Comparison of ENCODE assay signal across 9 mouse cellular contexts in the genomic region with DNA sequence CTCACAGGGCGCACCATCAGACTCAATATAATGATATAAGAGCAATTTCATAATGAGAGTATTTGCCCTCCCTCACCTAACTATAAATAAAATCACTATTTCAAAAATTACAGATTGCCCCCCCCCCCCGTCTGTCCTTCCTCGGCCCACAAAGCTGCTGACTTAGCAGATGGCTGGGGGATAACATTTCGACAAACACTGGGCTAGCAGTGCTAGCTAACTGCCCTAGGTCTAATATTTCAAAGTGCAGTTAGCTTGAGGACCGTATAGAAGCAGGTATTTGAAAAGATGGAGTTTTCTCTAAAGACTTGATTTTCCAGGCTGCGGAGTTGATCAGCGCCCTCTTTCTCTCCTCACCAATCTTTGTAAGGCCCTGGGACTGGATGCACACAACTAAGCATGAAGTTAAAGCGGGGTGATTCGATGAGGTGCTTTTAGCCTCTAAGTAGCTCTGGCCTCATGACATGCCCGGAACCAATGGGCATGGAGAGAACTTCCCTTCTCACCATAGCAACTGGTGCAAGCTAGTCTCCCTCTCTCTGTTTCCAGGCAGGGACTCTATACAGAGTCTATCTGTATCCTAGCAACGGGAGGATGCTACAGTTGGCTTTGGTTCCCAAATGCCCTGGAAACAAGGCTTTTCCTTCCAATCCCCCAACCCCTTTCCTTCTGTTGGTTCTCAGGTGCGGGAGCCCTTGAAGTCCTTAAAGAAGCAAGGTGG.
A peak's percentile ranks its signal among the peaks of the same experiment; 100 is the strongest.
DNase-seq lines count a peak whose midpoint lies in the region; ATAC-seq lines count a peak whose summit lies in the region.
"Had no signal": no experiment of that assay in that cellular context is flagged by ENCODE, and none has a peak within 500 bp of the region (broad histone marks: within the 10 kb centered on the region; RNA-seq: fewer than 3 reads in every experiment).

No protein-coding gene starts in this region.

- H3K9ac ChIP-seq in forebrain, embryonic 15.5 days (replicated peaks), result no peak overlapping the region
- H3K9ac ChIP-seq in neural tube, embryonic 12.5 days, result no peak overlapping the region
- H3K9ac ChIP-seq: embryonic facial prominence, embryonic 15.5 days had no signal

- H3K36me3 ChIP-seq in forebrain, embryonic 15.5 days, result no peaks in the 10 kb centered on the region
- no peaks in the 10 kb centered on the region for H3K36me3 ChIP-seq in neural tube, embryonic 12.5 days
- H3K36me3 ChIP-seq: embryonic facial prominence, embryonic 15.5 days had no signal

- peaks cover 30% of the 10 kb centered on the region for H3K4me1 ChIP-seq in forebrain, embryonic 15.5 days
- peaks cover 9% of the 10 kb centered on the region; the same call in 1 of the 2 replicates for H3K4me1 ChIP-seq in neural tube, embryonic 12.5 days

- H3K27me3 ChIP-seq in forebrain, embryonic 15.5 days, result no peaks in the 10 kb centered on the region
- H3K27me3 ChIP-seq in neural tube, embryonic 12.5 days (replicated peaks), result no peaks in the 10 kb centered on the region
- H3K27me3 ChIP-seq: embryonic facial prominence, embryonic 15.5 days had no signal

- 52% methylated on average over 12 of the region's 12 CpGs for whole genome bisulfite sequencing in forebrain, embryonic 15.5 days
- WGBS in neural tube, embryonic 12.5 days, result 48% methylated on average over 12 of the region's 12 CpGs

- no peak overlapping the region for H3K4me3 ChIP-seq in forebrain, embryonic 15.5 days
- no peak overlapping the region for H3K4me3 ChIP-seq in neural tube, embryonic 12.5 days
- H3K4me3 ChIP-seq: embryonic facial prominence, embryonic 15.5 days had no signal

- 0 out of 2 replicates have a peak overlapping the region, but pooled peaks have one; percentile 40 for H3K27ac ChIP-seq in forebrain, embryonic 15.5 days (replicated peaks)
- H3K27ac ChIP-seq in neural tube, embryonic 12.5 days, result no peak overlapping the region
- H3K27ac ChIP-seq: embryonic facial prominence, embryonic 15.5 days had no signal

- ATAC-seq in forebrain, embryonic 15.5 days (replicated peaks), result peak; percentile 84
- ATAC-seq in neural tube, embryonic 12.5 days (ENCODE audit: low FRiP score, low read depth), result peak; percentile 88
- ATAC-seq in inflammation-experienced regulatory T-cells, adult 6 months, result no peak

- no peaks in the 10 kb centered on the region for H3K9me3 ChIP-seq in forebrain, embryonic 15.5 days
- H3K9me3 ChIP-seq in neural tube, embryonic 12.5 days, result no peaks in the 10 kb centered on the region
- H3K9me3 ChIP-seq: embryonic facial prominence, embryonic 15.5 days had no signal

- peak; percentile 92 for DNase-seq in brain, adult 2 months (ENCODE audit: low read depth, low spot score)
- peak; percentile 50 for DNase-seq in left cerebral cortex, adult 11 months (ENCODE audit: low spot score)
- no peak for DNase-seq in urinary bladder, postnatal 25 days (ENCODE audit: low spot score)
- DNase-seq in adrenal gland, adult 8-10 months, result no peak
- DNase-seq in cerebellum, adult 8-10 months, result no peak

- H3K4me2 ChIP-seq in forebrain, embryonic 15.5 days (replicated peaks), result no peak overlapping the region; the same call in 1 of the 2 replicates
- H3K4me2 ChIP-seq in neural tube, embryonic 12.5 days (replicated peaks), result no peak overlapping the region
- H3K4me2 ChIP-seq: embryonic facial prominence, embryonic 15.5 days had no signal

Comparison
In these comparisons a context has a peak if more than half of its experiments do, and no peak if none do; other contexts are left out.
1. DNase-seq: peak in brain, adult 2 months (single experiment) and left cerebral cortex, adult 11 months (single experiment); none in urinary bladder, postnatal 25 days (single experiment), adrenal gland, adult 8-10 months (single experiment) and cerebellum, adult 8-10 months (single experiment).